Mouse (Mus musculus): ENCODE measurements at regions not wholly inside any gene's neighbourhood (a gene's known extent, or its start where the extent isn't known, plus 50 kb on each side); places are given as distances from the start of the nearest gene placed in this dataset.
A peak's percentile ranks its signal among the peaks of the same experiment; 100 is the strongest.

DNA sequence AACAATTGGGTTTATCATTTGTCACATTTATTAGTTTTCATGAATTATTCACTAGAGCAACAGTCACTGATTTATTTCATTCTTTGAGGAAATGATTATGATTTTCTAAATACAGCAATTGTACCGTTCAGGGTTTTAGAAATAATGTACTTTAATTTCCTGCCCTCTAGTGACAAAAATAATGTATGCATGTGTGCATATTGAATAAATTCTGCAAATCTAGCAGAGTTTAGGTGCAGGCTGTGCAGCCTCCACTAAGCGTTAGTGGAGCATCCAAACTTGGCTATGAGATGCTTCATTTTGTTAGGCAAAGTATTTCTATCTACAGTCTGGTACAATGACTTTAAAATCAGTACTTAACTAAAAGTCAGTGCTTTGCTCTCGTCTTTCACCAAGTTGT, 642.1 kb upstream of the A830018L16Rik start:
- DNase-seq (ENCODE audit: low read depth, low spot score), result peak; percentile 55

DNA sequence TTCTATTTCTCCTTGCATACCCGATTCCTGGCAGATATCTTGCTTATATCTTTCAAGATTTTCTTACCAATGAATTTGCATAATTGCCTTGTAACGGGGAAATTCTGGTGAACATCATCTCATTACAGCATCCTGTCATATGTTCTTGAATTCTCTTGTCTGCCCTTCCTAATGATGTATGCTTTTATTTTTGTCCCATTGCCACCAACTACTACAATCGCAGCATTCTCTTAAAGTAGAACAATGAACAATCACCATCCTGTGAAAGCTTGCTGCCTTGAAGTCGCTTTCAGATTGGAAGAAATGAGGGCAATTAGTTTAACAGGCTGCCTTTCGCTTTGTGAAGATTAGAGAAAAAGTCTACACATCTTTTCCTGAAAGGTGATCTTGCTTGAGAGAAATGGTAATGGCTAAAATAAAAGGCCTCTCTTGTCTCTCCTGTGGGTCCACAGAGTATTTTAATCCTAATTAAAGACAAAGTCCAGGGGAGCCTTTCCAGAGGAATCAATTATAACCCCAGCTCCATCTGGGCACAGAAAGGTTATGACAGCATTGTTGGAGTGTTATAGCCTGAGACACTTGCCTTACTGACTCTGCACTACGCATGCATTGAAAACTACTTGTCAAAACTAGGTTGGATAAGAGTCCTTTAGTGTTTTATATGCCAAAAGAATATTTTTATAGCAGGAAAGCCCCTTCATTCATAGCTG, 619.7 kb upstream of the A830018L16Rik start:
- no peak for DNase-seq (ENCODE audit: low read depth, low spot score)

DNA sequence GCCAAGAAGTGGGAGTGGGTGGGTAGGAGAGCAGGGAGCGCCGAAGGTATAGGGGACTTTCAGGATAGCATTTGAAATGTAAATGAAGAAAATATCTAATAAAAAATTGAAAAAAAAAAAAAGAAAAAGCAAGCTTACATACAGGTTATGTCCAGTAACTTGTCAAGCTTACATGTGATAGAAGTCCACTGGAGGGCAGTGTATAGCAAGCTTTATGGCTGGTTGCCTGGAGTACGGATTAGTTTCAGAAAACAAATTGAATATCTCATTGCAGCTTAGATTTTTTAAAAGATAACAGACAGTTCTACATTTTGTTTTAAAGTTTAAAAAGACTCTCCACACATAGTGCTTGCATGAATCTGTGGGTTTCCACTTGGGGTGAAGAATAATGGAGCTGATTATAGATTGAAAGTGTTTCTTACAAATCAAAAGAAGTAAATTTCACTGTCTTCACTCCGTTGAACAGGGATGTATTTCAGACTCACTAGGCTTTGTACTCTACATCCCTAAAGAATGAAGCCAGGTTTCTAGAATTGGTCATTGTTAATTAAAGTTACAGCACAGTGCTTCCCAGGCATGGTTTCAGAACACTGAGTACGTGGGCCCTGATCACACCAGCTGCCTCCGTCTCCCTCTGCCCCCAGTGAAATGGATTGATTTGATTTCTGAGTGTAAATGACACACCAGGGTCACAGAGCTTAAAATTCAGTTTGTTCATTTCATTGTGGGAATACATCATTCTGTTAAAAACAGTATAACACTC, 578.1 kb upstream of the A830018L16Rik start:
- DNase-seq (ENCODE audit: low read depth, low spot score), result peak; percentile 89

DNA sequence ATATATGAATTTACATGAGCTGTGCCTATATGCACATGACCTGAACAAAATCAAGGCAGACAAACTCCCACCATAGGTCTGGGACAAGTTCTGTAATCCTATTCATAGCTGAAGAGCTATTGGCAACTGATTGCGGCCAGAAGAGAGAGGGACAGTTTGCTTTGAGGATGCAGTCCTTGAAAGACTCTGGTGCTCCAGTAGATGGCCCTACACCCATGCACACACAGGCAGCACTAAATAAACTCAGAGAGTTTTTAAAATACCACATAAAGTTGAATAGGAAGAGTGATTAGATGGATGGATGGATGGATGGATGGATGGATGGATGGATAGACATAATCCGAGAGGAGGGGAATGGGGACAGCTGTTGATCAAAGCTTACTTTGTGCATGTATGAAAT, 576.7 kb upstream of the A830018L16Rik start:
- peak; percentile 63 for DNase-seq (ENCODE audit: low read depth, low spot score)

DNA sequence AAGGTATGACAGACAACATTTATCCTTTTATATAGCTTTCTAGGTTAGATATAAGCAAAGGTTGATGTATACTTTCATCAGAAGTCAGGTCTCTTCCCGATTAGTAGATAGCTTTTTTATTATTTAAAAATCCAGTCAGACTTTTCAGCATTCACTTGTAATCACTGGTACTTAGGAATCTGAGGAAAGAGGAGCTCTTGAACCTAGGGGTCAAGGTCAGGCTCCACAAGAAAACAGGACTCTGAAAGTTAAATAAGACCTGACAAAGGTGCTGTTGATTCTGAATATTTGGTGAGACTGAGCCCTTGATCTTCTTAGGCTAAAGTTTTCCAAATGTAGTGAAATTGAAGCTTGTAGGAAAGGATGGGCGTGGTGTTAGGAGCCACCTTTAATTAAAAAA, 561.0 kb upstream of the A830018L16Rik start:
- DNase-seq (ENCODE audit: low read depth, low spot score), result no peak

DNA sequence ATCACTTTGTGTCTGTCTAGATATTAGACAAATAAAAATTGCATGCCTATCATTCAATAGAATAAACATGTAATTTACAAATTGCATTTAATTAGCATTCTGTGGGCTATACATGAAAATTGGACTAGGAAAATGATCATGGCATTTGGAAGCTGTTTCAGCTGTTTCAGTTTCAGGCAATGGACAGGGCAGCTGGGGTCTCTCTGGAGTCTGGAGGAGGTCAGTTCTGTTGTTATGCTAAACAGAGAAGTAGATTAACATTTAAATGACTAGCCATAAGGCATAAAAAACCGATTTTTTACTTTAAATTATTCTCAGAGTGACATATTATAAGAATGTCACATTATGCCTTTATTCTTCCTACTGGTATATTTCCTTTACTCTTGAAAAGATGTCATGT, 559.4 kb upstream of the A830018L16Rik start:
- no peak for DNase-seq (ENCODE audit: low read depth, low spot score)

DNA sequence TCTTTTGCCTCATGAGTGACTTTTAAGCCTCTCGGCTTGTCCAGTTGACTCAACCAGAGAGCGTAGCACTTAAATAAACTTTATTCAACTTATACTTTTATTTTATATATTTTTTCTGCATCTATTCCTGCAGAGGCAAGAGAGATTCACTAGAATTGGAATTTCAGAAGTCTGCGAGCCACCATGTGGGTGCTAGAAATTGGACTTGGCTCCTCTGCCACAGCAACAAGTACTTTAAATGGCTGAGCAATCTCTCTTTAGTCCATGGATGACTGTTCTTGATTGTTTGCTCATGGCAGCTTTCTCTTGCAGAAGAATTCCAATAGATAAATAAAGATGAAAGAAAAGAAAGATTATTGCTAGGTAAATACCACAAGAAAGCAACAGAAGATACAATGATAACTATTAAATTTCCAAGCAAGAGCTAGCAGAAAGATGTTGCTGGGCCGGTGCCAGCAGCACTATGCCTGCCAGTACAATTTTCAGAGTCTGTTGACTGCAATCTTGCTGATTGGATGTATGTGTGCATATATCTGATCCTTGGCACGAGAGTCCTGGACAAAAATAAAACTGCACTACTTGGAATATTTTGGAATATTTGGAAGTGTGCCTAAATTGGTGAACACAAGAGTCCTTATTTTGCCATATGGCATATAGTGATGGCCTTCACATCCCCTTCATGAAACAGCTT, 542.6 kb upstream of the A830018L16Rik start:
- DNase-seq (ENCODE audit: low read depth, low spot score), result peak; percentile 27

DNA sequence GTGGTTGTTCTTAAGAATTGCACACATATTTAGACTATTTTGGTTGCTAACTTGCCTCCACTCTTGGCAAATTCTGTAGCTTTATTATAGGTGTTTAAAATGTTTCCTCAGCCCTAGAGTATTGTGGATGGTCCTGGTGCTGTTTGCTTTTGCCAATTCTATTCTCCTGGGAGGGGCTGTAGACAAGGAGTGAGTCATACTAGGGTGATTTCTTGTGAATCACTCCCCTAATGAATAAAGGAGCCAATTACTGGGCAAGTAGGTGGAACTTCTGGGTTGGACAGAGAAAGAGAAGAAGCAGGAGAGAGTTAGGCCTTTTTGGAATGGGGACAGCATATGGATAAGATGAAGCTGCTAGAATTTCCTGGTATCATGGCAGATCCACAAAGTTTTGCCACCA, 541.6 kb upstream of the A830018L16Rik start:
- DNase-seq (ENCODE audit: low read depth, low spot score), result peak; percentile 84

DNA sequence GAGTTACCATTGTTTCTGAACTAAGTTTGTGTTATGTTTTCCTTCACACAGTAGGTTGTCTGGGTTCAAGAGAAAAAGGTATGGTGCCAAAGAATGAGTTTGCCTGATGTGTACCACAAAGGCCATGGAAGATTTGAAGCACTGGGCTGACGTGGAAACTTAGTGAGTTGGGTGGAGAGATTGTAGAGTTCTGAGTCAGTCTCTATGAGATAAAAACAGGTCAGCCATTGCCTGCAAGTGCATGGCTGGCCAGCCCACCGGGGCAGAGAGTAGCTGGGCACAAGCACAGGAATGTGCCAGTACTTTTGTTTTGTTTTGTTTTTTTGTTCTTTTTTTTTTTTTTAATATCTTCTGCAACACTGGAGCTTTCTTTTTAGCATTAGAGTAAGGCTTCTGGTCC, 541.2 kb upstream of the A830018L16Rik start:
- peak; percentile 76 for DNase-seq (ENCODE audit: low read depth, low spot score)

DNA sequence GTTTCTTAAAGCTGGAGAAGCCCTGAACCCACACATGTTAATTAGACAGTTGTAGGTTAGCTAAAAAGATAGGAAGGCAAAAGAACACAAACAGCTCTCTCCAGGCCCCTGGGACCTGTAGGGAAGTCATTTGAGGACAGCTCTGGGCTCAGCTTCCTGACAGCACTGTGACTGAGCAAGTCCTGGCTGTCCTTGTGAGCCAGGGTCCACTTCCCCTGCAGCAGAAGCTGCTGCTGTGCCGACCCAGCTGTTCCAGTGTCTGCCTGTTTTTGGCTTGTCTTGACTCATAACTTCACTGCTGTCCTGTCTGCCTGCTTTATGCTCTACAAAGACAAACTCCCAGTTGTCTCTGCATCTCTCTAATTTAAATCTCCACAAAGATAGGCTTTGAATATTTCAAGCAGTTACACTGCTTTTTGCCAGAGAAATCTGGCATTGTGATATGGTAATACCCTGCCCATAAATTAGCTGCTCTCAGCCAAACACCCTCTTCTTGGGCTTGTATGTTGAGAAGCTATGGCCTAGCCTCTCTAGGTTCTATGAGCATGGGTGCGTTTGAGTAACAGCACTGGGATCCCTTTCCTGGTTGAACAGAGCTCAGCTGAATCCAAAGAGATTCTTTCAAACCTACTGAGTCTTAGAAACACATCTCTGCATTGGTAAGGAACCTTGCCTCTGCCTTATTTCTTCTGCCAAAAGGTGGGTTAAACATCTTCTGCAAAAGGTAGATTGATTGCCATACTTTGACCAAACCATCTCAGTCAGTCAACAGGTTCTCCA, 536.3 kb upstream of the A830018L16Rik start:
- DNase-seq (ENCODE audit: low read depth, low spot score), result no peak

DNA sequence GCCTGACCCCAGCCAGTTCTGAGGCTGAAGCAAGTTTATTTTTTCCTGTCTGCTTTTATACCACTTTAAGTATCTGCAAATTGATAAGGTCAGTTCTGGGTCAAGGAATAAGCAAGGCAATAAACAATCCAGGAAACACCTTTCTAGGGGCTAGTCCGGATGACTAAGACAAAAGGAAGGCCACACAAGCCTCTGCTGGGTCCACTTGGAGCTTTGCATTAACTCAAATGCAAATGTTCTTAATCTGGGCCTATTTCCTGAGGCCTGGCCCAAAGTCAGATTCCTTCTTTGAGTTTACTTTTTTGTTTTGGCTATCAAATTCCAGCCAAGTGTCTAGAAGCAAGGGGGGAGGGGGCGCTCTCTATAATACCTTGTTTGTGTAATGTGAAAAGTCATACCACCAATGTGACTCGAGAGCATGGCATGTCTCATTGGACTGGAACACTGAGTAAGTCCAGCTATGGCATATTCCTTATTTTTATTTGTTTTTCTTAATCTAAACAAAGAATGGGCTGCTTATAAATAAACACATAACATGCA, 535.6 kb upstream of the A830018L16Rik start:
- DNase-seq (ENCODE audit: low read depth, low spot score), result peak; percentile 75

DNA sequence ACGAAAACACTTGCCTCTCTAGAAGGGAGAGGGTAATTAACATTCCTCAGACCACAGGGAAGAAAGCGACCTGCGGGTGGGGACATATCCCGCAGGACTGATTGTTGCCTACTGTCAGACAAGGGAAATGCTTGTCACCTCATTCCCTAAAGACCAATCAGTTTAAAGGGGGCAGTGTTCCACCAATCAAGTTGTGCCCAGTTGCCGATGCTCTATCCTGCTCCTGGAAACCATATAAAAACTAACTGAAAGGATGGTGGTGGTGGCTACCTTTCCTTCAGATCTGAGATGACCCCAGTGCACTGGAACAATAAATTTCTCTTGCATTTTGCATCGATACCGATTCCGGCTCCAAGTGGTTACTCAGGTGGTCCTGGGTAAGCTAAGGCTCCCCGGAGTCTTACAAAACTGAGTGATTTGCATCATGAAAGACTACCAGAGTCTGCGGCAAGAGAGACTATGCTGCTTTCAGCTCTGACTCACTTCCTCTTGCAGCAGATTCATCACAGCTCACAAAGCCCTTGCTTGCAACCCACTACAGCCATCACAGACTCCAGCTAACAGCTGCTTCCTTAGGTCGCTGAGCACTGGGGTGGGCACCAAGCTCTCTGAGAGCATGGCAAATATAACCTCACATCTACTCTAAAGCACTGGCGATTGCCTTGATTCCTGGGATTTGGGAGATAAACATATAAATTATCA, 533.7 kb upstream of the A830018L16Rik start:
- DNase-seq (ENCODE audit: low read depth, low spot score), result peak; percentile 85

DNA sequence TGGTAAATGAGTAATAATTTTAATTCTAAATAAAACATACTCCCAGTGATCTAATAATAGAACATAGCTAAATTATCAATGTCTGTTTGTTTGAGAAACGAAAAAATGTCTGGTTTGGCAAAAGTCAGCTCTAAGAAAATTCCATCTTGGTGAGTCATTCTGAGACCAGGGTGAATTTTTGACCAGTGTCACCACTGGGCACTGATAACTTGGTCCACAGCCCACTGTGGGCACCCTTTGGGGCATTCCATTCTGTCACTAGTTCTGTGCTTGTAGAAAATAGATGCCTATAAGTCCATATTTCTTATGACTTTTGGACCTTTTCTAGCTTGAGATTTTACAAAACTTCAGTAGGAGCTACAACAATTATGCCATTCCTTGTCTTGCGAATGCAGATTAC, 515.1 kb upstream of the A830018L16Rik start:
- DNase-seq (ENCODE audit: low read depth, low spot score), result peak; percentile 75

DNA sequence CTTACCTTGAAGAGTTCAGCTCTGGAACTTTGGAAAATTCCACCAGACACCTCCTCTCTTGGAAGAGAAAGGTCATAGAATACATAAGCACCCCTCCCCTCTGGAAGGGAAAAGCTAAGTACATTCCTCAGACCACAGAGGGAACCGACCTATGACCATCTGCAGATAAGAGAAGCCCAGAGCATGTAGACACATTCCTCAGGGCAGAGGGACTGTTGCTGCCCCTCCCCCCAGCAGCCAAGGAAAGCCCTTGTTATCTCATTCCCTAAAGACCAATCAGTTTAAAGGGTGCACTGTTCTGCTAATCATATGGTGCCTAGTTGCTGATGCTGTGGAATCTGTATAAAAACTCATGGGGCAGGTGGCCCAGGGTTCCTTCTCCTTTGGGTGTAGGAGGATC, 511.2 kb upstream of the A830018L16Rik start:
- DNase-seq (ENCODE audit: low read depth, low spot score), result peak; percentile 46

DNA sequence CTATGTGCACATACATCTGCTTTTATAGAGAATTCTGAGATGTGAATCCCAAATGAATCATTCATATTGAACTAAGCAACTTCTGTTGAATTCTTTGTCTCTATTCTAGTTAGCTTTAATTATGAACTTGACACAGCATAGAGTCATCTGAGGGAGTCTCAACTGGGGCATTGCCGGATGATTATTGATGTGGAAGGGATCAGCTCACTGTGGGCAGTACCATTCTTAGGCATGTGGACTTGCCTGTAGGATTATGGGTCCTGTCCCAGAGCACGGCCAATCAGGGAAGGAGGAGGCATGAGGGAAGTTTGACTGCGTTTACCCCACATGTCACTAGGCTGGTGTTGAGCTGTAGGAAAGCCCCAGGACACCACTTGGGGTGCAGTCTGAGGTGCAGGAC, 493.9 kb upstream of the A830018L16Rik start:
- DNase-seq (ENCODE audit: low read depth, low spot score), result no peak

DNA sequence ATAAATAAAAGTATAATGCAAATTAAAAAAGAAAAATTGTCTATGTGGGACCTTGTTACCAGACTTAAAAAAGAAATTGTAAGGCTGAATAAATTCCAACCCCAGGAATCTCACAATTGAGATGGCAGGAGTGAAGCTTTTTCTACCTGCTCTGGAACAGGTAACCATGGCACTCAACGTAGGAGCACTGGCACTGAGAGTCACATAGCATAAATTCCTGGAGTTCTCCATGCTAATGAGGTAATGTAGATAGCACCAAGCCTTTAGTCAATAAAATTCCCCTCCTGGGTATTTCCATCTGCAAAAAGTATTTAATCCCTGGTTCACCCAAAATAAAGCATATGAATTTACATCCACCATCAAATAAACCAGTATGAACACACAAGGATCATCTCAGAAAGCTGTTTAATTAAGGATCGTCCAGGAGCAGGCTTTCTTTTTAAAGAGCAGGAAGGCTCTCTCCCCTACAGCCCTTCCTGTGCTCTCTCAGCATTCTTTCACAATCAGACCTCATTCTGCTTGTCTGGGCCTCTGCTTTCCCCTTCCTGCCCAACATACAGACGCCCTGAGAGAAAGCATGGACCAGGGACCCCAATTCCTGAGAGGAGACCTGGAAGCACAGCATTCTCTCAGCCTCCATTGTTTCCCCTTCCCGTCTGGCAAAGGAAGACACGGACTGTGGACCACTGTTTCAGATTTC, 481.4 kb upstream of the A830018L16Rik start:
- DNase-seq (ENCODE audit: low read depth, low spot score), result no peak

DNA sequence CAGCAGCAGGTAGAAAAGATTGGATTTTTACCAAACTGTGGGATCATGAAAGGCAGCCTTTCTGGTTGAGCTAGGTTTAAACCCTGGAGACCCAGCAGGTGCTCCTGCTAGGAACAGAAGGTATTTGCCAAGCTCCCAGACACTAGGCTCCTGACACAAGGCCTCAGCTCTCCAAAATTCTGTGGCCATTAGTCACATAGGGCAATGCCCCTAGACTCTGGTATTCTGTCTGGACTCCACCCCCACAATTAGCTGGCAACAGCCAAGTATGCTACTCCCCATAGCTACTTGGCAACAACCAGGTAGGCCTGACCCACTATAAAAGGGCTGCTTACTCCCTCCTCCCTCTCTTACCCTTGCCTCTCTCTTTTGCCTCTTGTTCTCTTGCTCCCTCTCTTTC, 480.7 kb upstream of the A830018L16Rik start:
- peak; percentile 74 for DNase-seq (ENCODE audit: low read depth, low spot score)

DNA sequence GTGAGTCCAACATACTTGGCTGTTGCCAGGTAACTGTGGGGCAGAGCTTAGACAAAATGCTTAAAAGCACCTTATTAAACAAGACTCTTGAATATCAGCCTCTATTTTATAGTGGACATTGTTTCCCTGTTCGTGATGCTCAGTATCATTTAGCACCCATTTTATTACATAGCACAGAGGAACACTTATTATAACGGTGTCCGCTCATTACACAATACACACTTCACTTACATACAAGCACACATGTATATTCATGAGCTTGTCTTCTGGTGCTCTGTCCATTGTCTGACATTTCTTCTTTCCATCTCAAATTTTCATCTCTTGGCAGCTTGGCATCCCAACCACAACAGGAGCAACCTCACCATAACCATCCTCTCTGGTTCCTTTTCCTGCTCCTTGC, 475.5 kb upstream of the A830018L16Rik start:
- DNase-seq (ENCODE audit: low read depth, low spot score), result no peak

DNA sequence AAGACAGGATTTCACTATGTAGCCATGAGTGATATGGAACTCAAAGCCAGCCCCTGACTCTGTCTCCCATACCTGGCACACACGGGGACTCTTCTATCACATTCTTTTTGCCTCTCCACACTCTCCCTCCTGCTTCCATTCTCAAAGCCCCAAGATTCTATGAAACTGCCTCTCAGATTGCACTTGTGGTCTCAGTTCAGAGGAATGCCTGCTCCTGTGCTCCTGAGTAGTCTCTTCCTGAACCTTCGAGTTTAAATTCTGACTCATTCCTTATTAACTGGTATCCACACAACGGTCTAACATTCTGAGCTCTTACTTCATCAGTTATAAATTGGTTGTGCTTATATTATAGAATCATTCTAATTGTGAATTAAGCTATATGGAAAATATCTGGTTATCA, 473.6 kb upstream of the A830018L16Rik start:
- DNase-seq (ENCODE audit: low read depth, low spot score), result peak; percentile 72

DNA sequence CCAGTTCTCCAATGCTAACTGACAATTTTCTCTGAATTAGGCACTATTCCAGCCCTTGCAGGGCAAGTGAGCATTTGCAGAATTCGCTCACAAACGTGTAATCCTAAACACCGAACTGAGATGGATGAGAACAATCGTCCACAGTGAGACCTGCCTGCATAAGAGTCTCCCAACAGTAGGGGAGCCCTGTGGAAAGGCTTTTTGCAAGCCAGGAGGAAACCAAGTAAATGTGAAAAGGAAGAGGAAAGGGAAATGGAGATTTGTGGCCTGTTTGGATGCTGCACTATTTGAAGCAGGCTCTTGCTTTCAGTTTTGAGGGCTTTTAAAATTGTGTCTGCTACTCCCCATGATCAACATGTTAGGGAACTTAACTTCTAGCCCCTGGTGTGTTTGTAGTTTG, 470.9 kb upstream of the A830018L16Rik start:
- DNase-seq (ENCODE audit: low read depth, low spot score), result no peak

Data from 3T3-L1 (cell line).